Mouse (Mus musculus): ENCODE results near the gene Gabrp.

DNA sequence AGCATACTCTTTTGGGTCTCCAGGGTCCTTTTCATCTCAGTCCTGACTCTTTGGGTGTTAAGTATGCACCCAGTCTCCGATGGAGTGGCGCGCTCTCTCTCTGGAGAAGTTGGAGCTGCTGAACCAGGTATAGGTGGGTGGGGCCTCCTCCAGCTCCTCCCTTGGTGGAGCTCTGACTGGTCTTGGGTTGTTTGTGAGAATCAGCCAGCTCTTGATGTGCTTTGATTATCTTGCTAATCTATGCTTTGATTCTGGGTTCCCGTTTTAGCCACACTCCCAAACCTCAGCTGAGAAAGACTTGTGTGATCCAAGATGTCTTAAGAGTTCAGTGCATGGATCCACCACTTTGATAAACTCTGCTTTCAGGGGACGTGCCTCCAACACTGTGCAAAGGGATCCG lies at the start of gene Gabrp:
- no peak for TF ChIP-seq CTCF (IDR thresholded peaks at IDR 0.05; ENCODE audit: low read depth, low read length)
- TF ChIP-seq POLR2A (IDR thresholded peaks at IDR 0.05; ENCODE audit: extremely low read depth, insufficient read depth, low read length), result no peak

All from liver, adult 2 months (tissue).